21 mouse cellular contexts compared by ENCODE assay signal in the genomic region with DNA sequence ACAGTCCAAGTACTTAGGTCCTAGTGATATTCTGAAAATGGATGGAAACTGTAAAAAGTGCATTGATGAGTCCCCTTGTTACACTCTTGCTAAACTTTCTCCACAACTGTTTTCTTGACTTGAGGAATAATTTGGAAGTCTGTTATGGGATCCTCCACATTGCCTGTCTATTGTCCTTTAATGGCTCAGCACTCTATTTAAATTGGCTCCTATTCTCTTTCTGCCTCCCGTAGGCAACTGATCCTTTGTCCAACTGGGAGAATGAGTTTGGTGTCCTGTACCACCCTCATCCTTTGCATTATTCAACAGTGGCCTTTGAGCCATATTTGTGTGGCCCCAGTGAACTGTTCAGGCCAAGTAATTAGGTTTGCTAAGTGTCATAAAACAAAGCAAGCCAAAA.
"Had no signal": no experiment of that assay in that cellular context is flagged by ENCODE, and none has a peak within 500 bp of the region (broad histone marks: within the 10 kb centered on the region; RNA-seq: fewer than 3 reads in every experiment).

No protein-coding gene starts in this region.

- H3K9me3 ChIP-seq: limb, embryonic 13.5 days; liver, embryonic 12.5 days; liver, embryonic 15.5 days; lung, embryonic 15.5 days; megakaryocyte, embryonic 14.5 days; midbrain, embryonic 10.5 days; midbrain, embryonic 13.5 days had no signal

- H3K4me1 ChIP-seq: liver, embryonic 12.5 days; liver, embryonic 15.5 days; lung, embryonic 15.5 days; midbrain, embryonic 13.5 days had no signal

- DNase-seq: kidney, adult 2 months; kidney, postnatal 25 days; layer of hippocampus, adult 9-11 months; layer of hippocampus, postnatal 36 days; liver; lung, adult 18-20 months; lung, postnatal 10 days; lung, postnatal 36 days; thymus, adult 18-20 months; thymus, postnatal 36 days had no signal

- H3K27me3 ChIP-seq: liver, embryonic 12.5 days; liver, embryonic 15.5 days; lung, embryonic 15.5 days; megakaryocyte, embryonic 14.5 days had no signal

- H3K9ac ChIP-seq: limb, embryonic 13.5 days; liver, embryonic 12.5 days; liver, embryonic 15.5 days; lung, embryonic 15.5 days; midbrain, embryonic 13.5 days had no signal

- H3K27ac ChIP-seq: kidney, postnatal 0 days; layer of hippocampus, adult 2 months; left cerebral cortex, adult 2 months; limb, embryonic 13.5 days; liver, embryonic 12.5 days; liver, embryonic 15.5 days; lung, embryonic 15.5 days; midbrain, embryonic 10.5 days; midbrain, embryonic 13.5 days; stomach, postnatal 0 days had no signal

- H3K36me3 ChIP-seq: limb, embryonic 13.5 days; liver, embryonic 12.5 days; liver, embryonic 15.5 days; lung, embryonic 15.5 days; midbrain, embryonic 10.5 days; midbrain, embryonic 13.5 days had no signal

- H3K4me3 ChIP-seq: layer of hippocampus, adult 2 months; left cerebral cortex, adult 2 months; limb, embryonic 13.5 days; liver, embryonic 12.5 days; liver, embryonic 15.5 days; lung, embryonic 15.5 days; megakaryocyte, embryonic 14.5 days; midbrain, embryonic 10.5 days; midbrain, embryonic 13.5 days had no signal
